Mouse (Mus musculus) E14TG2a.4 (cell line): ENCODE results near the gene Saa2.

Experiments
- CTCF ChIP-seq: conservative IDR thresholded peaks from 2 replicates; pipeline ENCODE4 v1.5.1; 2014; ENCODE audit warnings: low read length
- POU5F1 ChIP-seq: IDR thresholded peaks from 2 replicates; pipeline ENCODE4 v1.6.1; 2014; ENCODE audit warnings: low read length, borderline replicate concordance

- TF ChIP-seq CTCF (no peak), POU5F1 (no peak)
Observed at GRCm38 (mm10) chr7:46718591-46719270, 32.9 kb upstream of the Saa2 start.
